Mouse (Mus musculus) midbrain, embryonic 13.5 days (tissue): ENCODE measurements at regions not wholly inside any gene's neighbourhood (a gene's known extent, or its start where the extent isn't known, plus 50 kb on each side); places are given as distances from the start of the nearest gene placed in this dataset.

ENCODE experiments used
- ATAC-seq: fragments of 200-750 bp; cut with Nextera tagmentation; 2 replicates; pipeline ENCODE4 v1.8.0; 2017; ENCODE audit warnings: mild to moderate bottlenecking, moderate TSS enrichment, moderate library complexity
- H3K27ac ChIP-seq: fragments of 300-500 bp; sonication (generic); 2 replicates; pipeline ENCODE4 v1.5.1; 2015; ENCODE audit warnings: inconsistent platforms, mild to moderate bottlenecking, moderate library complexity
- H3K27me3 ChIP-seq: fragments of 300-500 bp; sonication (generic); 2 replicates; pipeline ENCODE4 v1.6.1; 2015; ENCODE audit warnings: mild to moderate bottlenecking, inconsistent platforms
- H3K36me3 ChIP-seq: fragments of 300-500 bp; sonication (generic); 2 replicates; pipeline ENCODE4 v1.6.1; 2015; ENCODE audit warnings: mild to moderate bottlenecking, inconsistent platforms
- H3K4me1 ChIP-seq: fragments of 300-500 bp; sonication (generic); replicated peaks from 2 replicates; pipeline ENCODE4 v1.6.1; 2015; ENCODE audit warnings: inconsistent platforms
- H3K4me2 ChIP-seq: fragments of 300-500 bp; sonication (generic); replicated peaks from 2 replicates; pipeline ENCODE4 v1.6.1; 2015; ENCODE audit warnings: moderate library complexity, mild to moderate bottlenecking, inconsistent platforms
- H3K4me3 ChIP-seq: fragments of 300-500 bp; sonication (generic); replicated peaks from 2 replicates; pipeline ENCODE4 v1.5.1; 2015; ENCODE audit warnings: mild to moderate bottlenecking, inconsistent platforms
- H3K9ac ChIP-seq: fragments of 300-500 bp; sonication (generic); replicated peaks from 2 replicates; pipeline ENCODE4 v1.6.1; 2015; ENCODE audit warnings: mild to moderate bottlenecking, inconsistent platforms
- H3K9me3 ChIP-seq: fragments of 300-500 bp; sonication (generic); 2 replicates; pipeline ENCODE4 v1.6.1; 2016; ENCODE audit warnings: mild to moderate bottlenecking, inconsistent platforms
- WGBS: fragments of 180-500 bp; shearing (Covaris S2); methylation state at CpG from one replicate; pipeline ENCODE4 v1.1.7; 2015; 5-methylcytosine and 5-hydroxymethylcytosine counted together

GRCm38 (mm10) chr10:100792166-100792565 lies 201.9 kb downstream of the 1700017N19Rik start:
- H3K36me3 ChIP-seq = no peaks in the 10 kb centered on the region
- ATAC-seq = no peak
- no peak overlapping the region for H3K9ac ChIP-seq
- H3K4me3 ChIP-seq = no peak overlapping the region
- H3K27ac ChIP-seq = no peak overlapping the region
- no peak overlapping the region for H3K4me2 ChIP-seq
- WGBS = 80% methylated on average over 3 of the region's 3 CpGs
- H3K4me1 ChIP-seq = no peaks in the 10 kb centered on the region
- H3K27me3 ChIP-seq = no peaks in the 10 kb centered on the region
- H3K9me3 ChIP-seq = no peaks in the 10 kb centered on the region

GRCm38 (mm10) chr10:100792569-100792968 lies 202.3 kb downstream of the 1700017N19Rik start:
- Histone ChIP-seq H3K9ac (no peak overlapping the region), H3K27ac (no peak overlapping the region), H3K4me2 (no peak overlapping the region), H3K27me3 (no peaks in the 10 kb centered on the region), H3K4me1 (no peaks in the 10 kb centered on the region), H3K36me3 (no peaks in the 10 kb centered on the region), H3K4me3 (no peak overlapping the region), H3K9me3 (no peaks in the 10 kb centered on the region)
- ATAC-seq = no peak
- WGBS = 75% methylated on average over 4 of the region's 4 CpGs

GRCm38 (mm10) chr10:100795215-100795972 lies 205.1 kb downstream of the 1700017N19Rik start:
- ATAC-seq = no peak
- no peaks in the 10 kb centered on the region for H3K27me3 ChIP-seq
- H3K36me3 ChIP-seq = no peaks in the 10 kb centered on the region
- no peak overlapping the region for H3K4me2 ChIP-seq
- H3K9me3 ChIP-seq = no peaks in the 10 kb centered on the region
- H3K4me1 ChIP-seq = no peaks in the 10 kb centered on the region
- H3K27ac ChIP-seq = no peak overlapping the region
- no peak overlapping the region for H3K9ac ChIP-seq
- WGBS = 75% methylated on average over 6 of the region's 6 CpGs
- no peak overlapping the region for H3K4me3 ChIP-seq

- Histone ChIP-seq H3K9me3 (no peaks in the 10 kb centered on the region), H3K36me3 (no peaks in the 10 kb centered on the region), H3K9ac (no peak overlapping the region), H3K4me3 (no peak overlapping the region), H3K27ac (no peak overlapping the region), H3K27me3 (no peaks in the 10 kb centered on the region), H3K4me2 (no peak overlapping the region), H3K4me1 (no peaks in the 10 kb centered on the region)
- WGBS = 77% methylated on average over 2 of the region's 2 CpGs
- no peak for ATAC-seq
Measured at GRCm38 (mm10) chr10:100811639-100812038, 221.4 kb downstream of the 1700017N19Rik start.

- Histone ChIP-seq H3K4me3 (no peak overlapping the region), H3K27me3 (no peaks in the 10 kb centered on the region), H3K36me3 (no peaks in the 10 kb centered on the region), H3K27ac (no peak overlapping the region), H3K4me2 (no peak overlapping the region), H3K4me1 (no peaks in the 10 kb centered on the region), H3K9ac (no peak overlapping the region), H3K9me3 (no peaks in the 10 kb centered on the region)
- no peak for ATAC-seq
- 79% methylated on average over 4 of the region's 4 CpGs for WGBS
Measured at GRCm38 (mm10) chr10:100834794-100835193, 244.5 kb downstream of the 1700017N19Rik start.

GRCm38 (mm10) chr10:100853213-100853612 lies 262.9 kb downstream of the 1700017N19Rik start:
- H3K4me1 ChIP-seq = no peaks in the 10 kb centered on the region
- no peak overlapping the region for H3K4me2 ChIP-seq
- no peak overlapping the region for H3K27ac ChIP-seq
- H3K9me3 ChIP-seq = no peaks in the 10 kb centered on the region
- H3K4me3 ChIP-seq = no peak overlapping the region
- no peak overlapping the region for H3K9ac ChIP-seq
- ATAC-seq = no peak
- no peaks in the 10 kb centered on the region for H3K27me3 ChIP-seq
- H3K36me3 ChIP-seq = no peaks in the 10 kb centered on the region

GRCm38 (mm10) chr10:100856509-100856908 lies 266.2 kb downstream of the 1700017N19Rik start:
- Histone ChIP-seq H3K9ac (no peak overlapping the region), H3K4me1 (no peaks in the 10 kb centered on the region), H3K36me3 (no peaks in the 10 kb centered on the region), H3K4me2 (no peak overlapping the region), H3K27ac (no peak overlapping the region), H3K4me3 (no peak overlapping the region), H3K27me3 (no peaks in the 10 kb centered on the region), H3K9me3 (no peaks in the 10 kb centered on the region)
- ATAC-seq = no peak
- 75% methylated on average over 3 of the region's 3 CpGs for WGBS

- peaks cover 14% of the 10 kb centered on the region for H3K4me1 ChIP-seq
- 4% methylated on average over 6 of the region's 6 CpGs for WGBS
- H3K4me3 ChIP-seq = no peak overlapping the region
- no peak overlapping the region for H3K27ac ChIP-seq
- ATAC-seq = peak; percentile 96
- H3K9me3 ChIP-seq = no peaks in the 10 kb centered on the region
- no peaks in the 10 kb centered on the region for H3K27me3 ChIP-seq
- H3K36me3 ChIP-seq = no peaks in the 10 kb centered on the region
- H3K4me2 ChIP-seq = no peak overlapping the region
- H3K9ac ChIP-seq = no peak overlapping the region
Measured at GRCm38 (mm10) chr10:100865501-100866181, 275.4 kb downstream of the 1700017N19Rik start.

GRCm38 (mm10) chr10:100868360-100868916 lies 278.2 kb downstream of the 1700017N19Rik start:
- Histone ChIP-seq H3K4me1 (peaks cover 14% of the 10 kb centered on the region), H3K36me3 (no peaks in the 10 kb centered on the region), H3K9me3 (0 out of 2 replicates have a peak, but pooled peaks cover 3% of the 10 kb centered on the region), H3K9ac (no peak overlapping the region), H3K4me2 (no peak overlapping the region), H3K4me3 (no peak overlapping the region), H3K27me3 (no peaks in the 10 kb centered on the region), H3K27ac (no peak overlapping the region)
- 66% methylated on average over 3 of the region's 3 CpGs for WGBS
- no peak for ATAC-seq

GRCm38 (mm10) chr10:100882584-100882983 lies 292.3 kb downstream of the 1700017N19Rik start:
- Histone ChIP-seq H3K9ac (no peak overlapping the region), H3K4me2 (no peak overlapping the region), H3K27me3 (no peaks in the 10 kb centered on the region), H3K36me3 (no peaks in the 10 kb centered on the region), H3K4me1 (no peaks in the 10 kb centered on the region), H3K9me3 (no peaks in the 10 kb centered on the region), H3K4me3 (no peak overlapping the region), H3K27ac (no peak overlapping the region)
- 70% methylated on average over 2 of the region's 2 CpGs for WGBS
- no peak for ATAC-seq

GRCm38 (mm10) chr10:100922976-100923375 lies 332.7 kb downstream of the 1700017N19Rik start:
- no peak for ATAC-seq
- H3K4me2 ChIP-seq = no peak overlapping the region
- H3K9me3 ChIP-seq = no peaks in the 10 kb centered on the region
- H3K27ac ChIP-seq = no peak overlapping the region
- H3K4me1 ChIP-seq = no peaks in the 10 kb centered on the region
- H3K9ac ChIP-seq = no peak overlapping the region
- H3K4me3 ChIP-seq = no peak overlapping the region
- no peaks in the 10 kb centered on the region for H3K27me3 ChIP-seq
- WGBS = 69% methylated on average over 2 of the region's 2 CpGs
- H3K36me3 ChIP-seq = no peaks in the 10 kb centered on the region

GRCm38 (mm10) chr10:100927086-100927485 lies 336.8 kb downstream of the 1700017N19Rik start:
- H3K36me3 ChIP-seq = no peaks in the 10 kb centered on the region
- no peak overlapping the region for H3K4me3 ChIP-seq
- no peaks in the 10 kb centered on the region for H3K4me1 ChIP-seq
- no peak overlapping the region for H3K9ac ChIP-seq
- H3K27ac ChIP-seq = no peak overlapping the region
- H3K27me3 ChIP-seq = no peaks in the 10 kb centered on the region
- no peak for ATAC-seq
- H3K4me2 ChIP-seq = no peak overlapping the region
- 53% methylated on average over 3 of the region's 3 CpGs for WGBS
- no peaks in the 10 kb centered on the region for H3K9me3 ChIP-seq
